Mouse (Mus musculus) lung, postnatal 36 days (tissue): ENCODE results near the gene Mgmt.

Source experiments
- DNase-seq: peaks from one replicate; pipeline ENCODE4 v3.0.0; 2022; ENCODE audit warnings: mixed read lengths

Mgmt gene

GRCm38 (mm10) chr7:136912901-136913300, 18.5 kb downstream of the Mgmt start:
- DNase-seq: no peak

- DNase-seq: no peak
These were observed 21.6 kb downstream of the Mgmt start for GRCm38 (mm10) chr7:136916021-136916420.

GRCm38 (mm10) chr7:136920976-136921755, 26.8 kb downstream of the Mgmt start:
- no peak for DNase-seq

GRCm38 (mm10) chr7:136922230-136922629, 27.8 kb downstream of the Mgmt start:
- no peak for DNase-seq

- DNase-seq: no peak
These were observed 30.3 kb downstream of the Mgmt start for GRCm38 (mm10) chr7:136924610-136925260.

GRCm38 (mm10) chr7:136926178-136926577, 31.8 kb downstream of the Mgmt start:
- no peak for DNase-seq

GRCm38 (mm10) chr7:136930451-136930850, 36.0 kb downstream of the Mgmt start:
- no peak for DNase-seq

GRCm38 (mm10) chr7:136933367-136933766, 39.0 kb downstream of the Mgmt start:
- no peak for DNase-seq

- DNase-seq: no peak
These were observed 39.9 kb downstream of the Mgmt start for GRCm38 (mm10) chr7:136934336-136934735.

- DNase-seq: no peak
These were observed 40.4 kb downstream of the Mgmt start for GRCm38 (mm10) chr7:136934784-136935183.

GRCm38 (mm10) chr7:136938371-136938770, 44.0 kb downstream of the Mgmt start:
- DNase-seq: no peak

- no peak for DNase-seq
These were observed 48.0 kb downstream of the Mgmt start for GRCm38 (mm10) chr7:136942414-136942813.

GRCm38 (mm10) chr7:136943886-136944285, 49.5 kb downstream of the Mgmt start:
- no peak for DNase-seq

GRCm38 (mm10) chr7:136945697-136946096, 51.3 kb downstream of the Mgmt start:
- no peak for DNase-seq

GRCm38 (mm10) chr7:136946131-136946530, 51.7 kb downstream of the Mgmt start:
- no peak for DNase-seq

- no peak for DNase-seq
These were observed 53.9 kb downstream of the Mgmt start for GRCm38 (mm10) chr7:136948275-136948810.

- DNase-seq: no peak
These were observed 58.2 kb downstream of the Mgmt start for GRCm38 (mm10) chr7:136952608-136953007.

- DNase-seq: no peak
These were observed 58.8 kb downstream of the Mgmt start for GRCm38 (mm10) chr7:136953251-136953650.

GRCm38 (mm10) chr7:136972361-136972760, 77.9 kb downstream of the Mgmt start:
- no peak for DNase-seq

- no peak for DNase-seq
These were observed 80.6 kb downstream of the Mgmt start for GRCm38 (mm10) chr7:136975001-136975400.

GRCm38 (mm10) chr7:136997456-136997855, 103.0 kb downstream of the Mgmt start:
- no peak for DNase-seq

- DNase-seq: no peak
These were observed 106.3 kb downstream of the Mgmt start for GRCm38 (mm10) chr7:137000703-137001102.

GRCm38 (mm10) chr7:137001215-137001614, 106.8 kb downstream of the Mgmt start:
- no peak for DNase-seq

- peak; percentile 9 for DNase-seq
These were observed 107.4 kb downstream of the Mgmt start for GRCm38 (mm10) chr7:137001783-137002182.
